Mouse (Mus musculus): ENCODE measurements around the gene Rfc1.

- TF ChIP-seq POLR2A (IDR thresholded peaks at IDR 0.05; ENCODE audit: extremely low read depth, insufficient read depth, low read length) (no peak), CTCF (IDR thresholded peaks at IDR 0.05; ENCODE audit: low read depth, low read length) (no peak)
These were observed 27.3 kb downstream of the Rfc1 start for GRCm38 (mm10) chr5:65308208-65308607.
